Mouse (Mus musculus): ENCODE results near the gene Gata2.
"Not testable (repeated sequence)": the region's sequence is repeated elsewhere in the genome, so short reads cannot be mapped to it uniquely, and the experiment has no call there.

The Gata2 gene

GRCm38 (mm10) chr6:88193433-88194052, at the start of gene Gata2:
TSS of gene Gata2 (plus strand) at chr6:88193891.
- DNase-seq: no peak

- no peak for DNase-seq
These were observed 47.9 kb upstream of the Gata2 start for GRCm38 (mm10) chr6:88145793-88146192.

- DNase-seq: peak; percentile 57
These were observed 47.1 kb upstream of the Gata2 start for GRCm38 (mm10) chr6:88146576-88146975.

GRCm38 (mm10) chr6:88147411-88148003, 46.2 kb upstream of the Gata2 start:
- peak; percentile 90 for DNase-seq

GRCm38 (mm10) chr6:88151335-88151734, 42.4 kb upstream of the Gata2 start:
- DNase-seq: no peak

GRCm38 (mm10) chr6:88152127-88152705, 41.5 kb upstream of the Gata2 start:
- peak; percentile 89 for DNase-seq

- DNase-seq: no peak
These were observed 40.7 kb upstream of the Gata2 start for GRCm38 (mm10) chr6:88152979-88153378.

GRCm38 (mm10) chr6:88155614-88156013, 38.1 kb upstream of the Gata2 start:
- DNase-seq: not testable (repeated sequence)

- DNase-seq: no peak
These were observed 34.9 kb upstream of the Gata2 start for GRCm38 (mm10) chr6:88158790-88159189.

- DNase-seq: no peak
These were observed 27.6 kb upstream of the Gata2 start for GRCm38 (mm10) chr6:88166054-88166453.

GRCm38 (mm10) chr6:88174191-88174590, 19.5 kb upstream of the Gata2 start:
- DNase-seq: no peak

GRCm38 (mm10) chr6:88174676-88175075, 19.0 kb upstream of the Gata2 start:
- no peak for DNase-seq

- DNase-seq: no peak
These were observed 9.0 kb upstream of the Gata2 start for GRCm38 (mm10) chr6:88184671-88185070.

GRCm38 (mm10) chr6:88188148-88188547, 5.5 kb upstream of the Gata2 start:
- DNase-seq: no peak

GRCm38 (mm10) chr6:88189312-88190042, 4.2 kb upstream of the Gata2 start:
- peak; percentile 81 for DNase-seq

GRCm38 (mm10) chr6:88190043-88190309, 3.7 kb upstream of the Gata2 start:
- DNase-seq: no peak

GRCm38 (mm10) chr6:88190310-88191023, 3.2 kb upstream of the Gata2 start:
- no peak for DNase-seq

GRCm38 (mm10) chr6:88191024-88191365, 2.7 kb upstream of the Gata2 start:
- DNase-seq: no peak

GRCm38 (mm10) chr6:88191411-88192070, 2.1 kb upstream of the Gata2 start:
- no peak for DNase-seq

- DNase-seq: no peak
These were observed 935 bp upstream of the Gata2 start for GRCm38 (mm10) chr6:88192756-88193155.

- no peak for DNase-seq
These were observed 624 bp downstream of the Gata2 start for GRCm38 (mm10) chr6:88194053-88194977.

- no peak for DNase-seq
These were observed 1.3 kb downstream of the Gata2 start for GRCm38 (mm10) chr6:88194978-88195325.
